Mouse (Mus musculus) ZHBTc4 (cell line): ENCODE data around the gene Creb3l1.

ENCODE experiments used
- DNase-seq: peaks from one replicate; pipeline ENCODE4 v3.0.0-alpha.2; 2011; ENCODE audit warnings: low read depth, low spot score

Gene Creb3l1

GRCm38 (mm10) chr2:92004617-92005016 is 19.7 kb downstream of the Creb3l1 start:
- no peak for DNase-seq

- DNase-seq = no peak
Observed at GRCm38 (mm10) chr2:91997905-91998608, 26.2 kb downstream of the Creb3l1 start.

- no peak for DNase-seq
Observed at GRCm38 (mm10) chr2:91996006-91996405, 28.3 kb downstream of the Creb3l1 start.

- no peak for DNase-seq
Observed at GRCm38 (mm10) chr2:91993409-91993808, 30.9 kb downstream of the Creb3l1 start.

GRCm38 (mm10) chr2:91989750-91990149 is 34.6 kb downstream of the Creb3l1 start:
- DNase-seq = peak; percentile 79

- DNase-seq = peak; percentile 91
Observed at GRCm38 (mm10) chr2:91987542-91987941, 36.8 kb downstream of the Creb3l1 start.

GRCm38 (mm10) chr2:91986071-91986470 is 38.2 kb downstream of the Creb3l1 start:
- no peak for DNase-seq

GRCm38 (mm10) chr2:91984906-91985525 is 39.3 kb downstream of the Creb3l1 start:
- DNase-seq = no peak

- peak; percentile 95 for DNase-seq
Observed at GRCm38 (mm10) chr2:91984439-91984838, 39.9 kb downstream of the Creb3l1 start.

DNA sequence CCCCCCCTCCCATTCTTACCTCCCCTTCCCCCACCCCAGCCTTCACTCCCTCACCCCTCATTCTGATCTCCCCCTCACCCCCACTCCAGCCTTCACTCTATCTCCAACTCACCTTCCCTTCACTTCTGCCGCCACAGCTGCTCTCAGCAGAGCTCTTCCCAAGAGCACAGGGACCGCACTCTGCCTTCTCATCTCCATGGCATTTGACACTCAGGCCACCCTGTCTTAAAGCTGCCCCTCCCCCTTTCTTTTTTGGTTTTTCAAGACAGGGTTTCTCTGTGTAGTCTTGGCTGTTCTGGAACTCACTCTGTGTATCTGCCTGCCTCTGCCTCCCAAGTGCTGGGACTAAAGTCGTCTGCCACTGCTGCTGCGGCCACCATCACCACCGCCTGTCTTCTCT is 43.5 kb downstream of the Creb3l1 start:
- DNase-seq = no peak

- no peak for DNase-seq
Observed at GRCm38 (mm10) chr2:91980245-91980644, 44.1 kb downstream of the Creb3l1 start.

DNA sequence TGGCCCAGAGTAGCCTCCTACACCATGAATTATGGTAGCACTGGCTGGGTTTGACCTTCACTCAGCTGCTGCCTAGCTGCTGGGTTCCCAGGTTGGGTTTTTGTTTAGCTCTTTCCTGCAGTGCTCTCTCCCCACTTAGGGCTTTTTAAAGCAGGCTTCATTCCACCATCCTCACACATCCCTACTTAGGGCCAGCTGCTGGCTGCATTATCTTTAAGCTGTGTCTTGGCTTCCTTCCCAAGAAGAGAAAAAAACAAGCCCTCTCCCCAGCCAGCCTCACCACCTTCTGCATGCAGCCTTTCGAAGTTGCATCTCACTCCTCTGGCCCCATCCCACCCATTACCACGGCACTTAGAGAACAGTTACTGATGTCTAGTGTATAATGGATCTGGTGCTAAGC is 45.8 kb downstream of the Creb3l1 start:
- no peak for DNase-seq

DNA sequence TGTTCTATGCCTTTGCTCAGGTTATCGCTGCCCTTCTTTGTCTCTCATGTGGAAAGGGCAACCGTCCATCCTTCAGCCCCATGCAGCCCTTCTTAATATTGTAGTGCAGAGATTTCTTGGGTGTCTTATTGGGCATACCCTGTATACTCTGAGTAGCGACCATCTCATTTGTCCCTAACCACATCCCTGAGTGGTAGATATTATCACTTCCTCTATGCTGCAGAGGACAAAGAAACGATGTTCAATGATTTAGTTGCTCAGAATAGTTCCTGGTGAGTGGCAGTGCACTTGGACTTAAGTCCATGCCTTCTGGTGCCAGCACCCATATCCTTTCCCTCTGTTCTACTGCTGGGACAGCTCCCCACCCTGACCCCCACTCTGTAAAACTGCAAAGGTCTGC is 46.3 kb downstream of the Creb3l1 start:
- no peak for DNase-seq

- peak; percentile 63 for DNase-seq
Observed at GRCm38 (mm10) chr2:91975581-91976541, 48.4 kb downstream of the Creb3l1 start, which contains the start of gene Dgkz. Gene Dgkz (minus strand): TSS chr2:91975864.

DNA sequence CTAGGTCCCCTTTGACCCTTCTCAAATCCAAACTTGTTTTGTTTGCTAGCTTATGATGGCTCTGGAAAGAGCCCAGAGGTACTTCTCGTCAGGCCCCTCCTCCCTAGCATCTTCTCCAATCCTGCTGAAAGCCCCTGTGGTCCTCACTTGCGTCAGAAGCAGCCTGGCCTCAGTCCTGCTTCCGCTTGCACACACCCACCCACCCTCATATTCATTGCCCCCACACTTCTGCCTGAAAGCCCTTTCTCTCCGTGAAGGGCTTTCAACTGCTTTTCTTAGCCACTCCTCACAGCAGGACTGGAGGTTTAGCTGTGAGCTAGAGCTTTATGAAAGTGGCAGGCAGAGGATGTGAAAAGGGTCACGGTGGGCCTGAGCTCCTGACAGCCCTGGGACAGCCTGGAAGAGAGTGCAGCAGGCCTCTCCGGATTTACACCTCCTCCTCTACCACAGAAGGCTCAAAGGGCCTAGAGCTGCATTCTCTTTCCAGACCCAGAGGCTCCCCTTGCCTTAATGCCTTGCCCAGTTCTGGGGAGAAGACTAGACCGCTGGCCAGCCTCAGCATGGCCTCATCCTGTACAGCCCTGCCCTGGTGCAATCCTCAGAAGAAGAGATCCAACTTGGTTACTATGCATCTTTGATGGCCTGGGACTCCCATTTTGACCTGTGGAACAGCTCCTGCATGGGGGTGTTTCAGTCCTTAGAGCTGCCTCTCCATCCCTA is 50.7 kb downstream of the Creb3l1 start:
- no peak for DNase-seq

DNA sequence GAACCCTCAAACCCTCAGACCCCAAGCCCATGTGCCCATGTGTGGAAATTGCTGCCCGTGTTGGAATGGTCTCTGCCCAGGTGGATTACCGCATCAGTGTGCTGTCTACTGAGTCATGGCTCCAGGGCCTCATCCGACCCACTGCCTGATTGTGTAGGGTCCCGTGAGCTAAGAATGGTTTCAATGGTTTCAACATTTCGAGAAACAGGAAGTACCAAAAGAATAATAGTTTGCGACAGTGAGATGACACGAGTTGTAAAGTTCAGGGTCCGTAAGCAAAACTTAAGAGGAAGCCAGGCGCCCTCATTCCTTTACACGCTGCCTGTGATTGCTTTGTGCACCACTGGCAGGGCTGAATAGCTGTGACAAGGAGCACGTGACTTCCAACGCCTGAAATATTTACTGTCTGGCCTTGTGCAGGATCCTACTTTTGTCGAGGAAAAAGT is 52.2 kb downstream of the Creb3l1 start:
- peak; percentile 47 for DNase-seq

DNA sequence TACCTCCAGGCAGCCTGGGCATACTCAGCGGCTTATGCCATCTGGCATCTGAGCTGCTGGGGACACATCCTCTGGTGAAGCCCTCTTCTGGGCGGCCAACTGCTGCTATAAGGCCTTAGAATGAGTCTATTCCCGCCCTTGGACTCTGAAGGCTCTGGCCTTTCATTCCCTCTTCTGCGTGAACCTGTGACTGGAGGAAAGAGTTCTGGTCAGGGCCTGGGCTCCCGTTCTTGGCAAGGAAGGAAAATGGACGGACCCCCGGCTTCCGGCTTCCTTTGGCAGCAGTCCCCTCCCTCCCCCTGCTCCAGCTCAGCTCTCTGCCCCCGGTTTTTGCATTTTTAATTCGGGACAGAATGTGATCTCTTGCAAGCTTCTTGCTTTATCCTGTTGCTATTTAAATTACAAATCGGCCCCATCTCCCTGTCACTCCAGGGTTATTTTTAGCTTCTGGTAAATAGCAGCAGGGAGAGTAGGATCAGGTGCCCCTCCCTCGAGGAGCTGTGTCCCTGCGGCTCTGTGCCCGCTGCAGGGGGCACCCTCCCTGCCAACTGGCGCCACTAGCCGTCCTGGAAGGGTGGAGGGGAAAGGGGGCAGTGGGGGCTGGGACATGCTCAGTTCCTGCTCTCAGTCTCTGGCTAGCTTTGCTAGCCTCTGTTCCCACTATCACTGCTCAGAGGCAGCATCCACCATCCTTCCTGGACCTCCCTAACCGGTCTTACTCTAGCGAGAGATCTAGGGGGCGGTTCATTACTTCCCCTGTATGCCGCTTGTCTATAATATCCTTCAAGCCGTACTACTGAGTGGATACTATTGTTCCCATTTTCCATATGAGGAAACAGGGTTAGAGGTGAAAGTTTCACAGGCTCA is 52.8 kb downstream of the Creb3l1 start:
- DNase-seq = no peak

DNA sequence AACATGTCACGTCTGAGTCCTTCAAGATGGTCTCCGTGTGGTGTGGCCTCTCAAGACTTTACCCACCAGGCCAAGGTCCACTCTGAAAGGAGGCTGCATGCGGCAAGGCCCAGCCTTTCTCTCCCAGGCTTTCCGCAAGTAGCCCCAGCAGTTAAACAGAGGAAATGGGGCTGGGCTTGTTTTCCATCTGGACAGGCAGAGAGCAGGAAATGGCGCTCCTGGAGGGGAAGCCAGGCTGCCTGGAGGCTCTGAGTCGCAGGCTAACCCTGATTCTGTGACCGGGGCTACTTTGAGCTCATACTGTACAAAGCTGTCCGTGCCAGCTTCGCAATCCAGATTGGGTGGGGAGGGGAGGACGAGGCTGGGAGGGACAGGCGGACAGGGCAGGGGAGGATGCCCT is 56.3 kb downstream of the Creb3l1 start:
- DNase-seq = no peak

DNA sequence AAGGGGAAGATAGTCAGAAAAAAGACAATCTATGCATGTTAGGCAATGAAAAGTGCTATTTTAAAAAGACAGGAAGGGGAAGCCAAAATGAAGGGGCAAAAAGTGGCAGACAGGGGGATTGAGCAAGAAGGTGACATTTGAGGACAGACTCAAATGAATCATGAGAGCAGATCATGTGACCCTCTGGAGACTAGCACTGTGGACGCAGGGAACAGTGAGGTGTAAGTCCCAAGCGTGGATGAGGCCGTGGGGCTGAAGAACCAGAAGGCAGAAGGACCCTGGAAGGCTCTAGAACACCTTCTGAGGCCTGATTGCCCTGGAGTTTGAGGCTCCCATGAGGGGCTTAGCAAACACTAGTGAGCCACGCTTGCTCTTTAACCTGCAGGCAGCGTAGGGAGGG is 57.9 kb downstream of the Creb3l1 start:
- DNase-seq = no peak

DNA sequence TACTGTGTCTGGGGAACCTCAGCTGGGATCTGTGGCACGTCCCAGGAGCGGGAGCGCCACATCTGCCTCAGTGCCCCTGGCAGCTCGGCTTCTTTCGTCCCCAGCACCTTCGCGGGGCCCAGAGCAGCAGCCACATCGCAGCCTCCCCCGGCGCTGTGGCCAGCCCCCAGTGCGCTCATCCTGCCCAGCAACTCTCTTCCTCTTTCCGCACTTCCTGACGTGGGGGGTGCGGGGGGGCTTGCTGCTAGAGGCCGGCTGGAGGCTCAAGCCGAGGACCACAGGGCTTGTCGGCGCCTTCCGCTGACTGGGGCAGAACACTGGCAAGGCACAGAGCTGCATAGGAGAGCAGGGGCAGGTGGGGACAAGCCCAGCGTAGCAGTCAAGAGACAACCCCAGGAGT is 58.9 kb downstream of the Creb3l1 start:
- DNase-seq = peak; percentile 43
